Mouse (Mus musculus): Measurements from ENCODE around the gene Plppr3.

Gene Plppr3

DNA sequence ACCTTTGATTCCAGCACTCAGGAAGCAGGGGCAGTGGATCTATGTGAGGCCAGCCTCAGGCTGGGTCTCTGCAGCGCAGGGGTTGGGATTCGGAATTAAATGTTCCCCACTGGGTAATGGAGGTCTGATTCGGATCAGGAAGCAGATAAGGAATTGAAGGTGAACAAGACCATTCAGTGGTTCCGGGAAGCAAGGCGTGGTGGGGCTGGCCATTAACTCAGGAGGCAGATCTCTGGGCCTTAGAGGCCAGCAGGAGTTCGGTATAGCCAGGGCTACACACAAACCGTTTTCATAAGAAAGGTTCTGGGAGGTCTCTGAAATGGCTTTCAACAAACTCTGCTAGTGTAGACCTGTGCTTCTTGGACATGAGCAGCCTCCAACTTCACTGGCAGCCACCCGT lies 21.6 kb downstream of the Plppr3 start:
- in situ Hi-C loops (cut with MboI, MseI): no loop called here

DNA sequence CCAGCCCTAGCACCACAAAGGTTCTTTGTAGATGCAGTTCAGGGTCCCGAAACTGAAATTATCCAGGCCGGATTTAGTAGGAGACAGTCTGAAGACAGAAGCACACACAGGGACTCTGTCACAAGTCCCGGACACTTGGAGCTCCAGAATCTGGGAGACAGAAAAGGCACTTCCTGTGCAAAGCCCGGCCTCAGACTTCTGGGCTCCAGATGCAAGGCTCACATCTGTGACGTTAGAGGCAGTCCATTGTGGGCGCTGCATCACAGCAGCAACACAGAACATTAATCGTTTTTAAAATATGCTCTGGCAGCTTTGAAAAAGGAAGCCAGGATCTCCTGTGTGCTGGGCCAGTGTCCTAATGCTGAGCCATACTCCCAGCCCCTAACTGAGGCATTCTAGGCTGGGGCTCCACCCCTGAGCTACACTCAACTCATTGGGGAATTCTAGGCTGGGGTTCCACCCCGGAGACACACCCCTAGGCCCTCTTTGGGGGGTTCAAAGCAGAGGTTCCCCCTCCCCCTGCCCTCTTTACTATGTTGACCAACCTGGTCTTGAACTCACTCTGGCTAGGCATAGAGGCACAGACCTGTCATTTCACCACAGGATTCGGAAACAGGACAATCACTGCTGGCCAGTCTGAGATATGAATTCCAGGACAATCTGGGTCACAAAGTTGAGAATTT lies 22.2 kb downstream of the Plppr3 start:
- in situ Hi-C loops (cut with MboI, MseI): no loop called here

DNA sequence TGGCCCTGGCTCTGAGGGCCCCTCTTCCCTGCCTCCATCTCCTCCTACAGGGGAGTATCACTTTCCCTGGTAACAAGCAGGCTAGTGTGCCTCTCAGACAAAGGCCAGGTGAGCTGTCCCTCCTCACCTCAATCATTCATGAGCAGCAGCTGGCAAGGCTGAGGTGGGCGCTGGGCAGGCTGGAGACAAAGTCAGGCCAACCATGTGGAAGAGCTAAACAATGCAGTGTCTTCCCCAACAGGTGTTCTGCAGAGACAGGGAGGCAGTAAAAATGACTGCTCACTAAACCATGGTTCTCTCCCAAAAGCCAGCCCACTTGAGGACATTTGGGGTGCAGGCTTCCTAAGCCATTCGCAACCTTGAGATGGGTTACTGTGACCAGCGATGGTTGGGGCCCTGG lies 22.8 kb downstream of the Plppr3 start:
- in situ Hi-C loops (cut with MboI, MseI): no loop called here

- in situ Hi-C loops (cut with MboI, MseI): no loop called here
Observed at GRCm38 (mm10) chr10:79849941-79850628, 24.3 kb downstream of the Plppr3 start.

DNA sequence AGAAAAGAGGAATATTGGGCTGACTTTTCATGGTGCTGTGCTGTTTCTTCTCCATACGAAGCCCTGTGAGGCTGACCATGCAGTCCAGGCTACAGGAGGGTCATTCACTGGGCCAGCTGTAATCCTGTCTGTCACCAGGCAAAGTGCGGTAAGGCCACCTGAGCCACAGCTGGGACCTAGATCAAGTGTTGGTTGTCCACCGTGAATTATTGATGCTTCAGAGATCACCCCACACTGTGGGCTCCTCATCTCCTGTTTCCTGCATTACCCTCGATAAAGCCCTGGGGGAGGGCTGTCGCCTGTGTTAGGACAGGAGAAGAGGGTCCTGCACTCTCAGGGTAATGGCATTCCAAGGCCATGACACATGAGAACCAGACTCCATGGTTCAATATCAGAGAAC lies 27.9 kb downstream of the Plppr3 start:
- in situ Hi-C loops (cut with MboI, MseI): no loop called here

GRCm38 (mm10) chr10:79843476-79843875 lies 31.0 kb downstream of the Plppr3 start:
- in situ Hi-C loops (cut with MboI, MseI): no loop called here

DNA sequence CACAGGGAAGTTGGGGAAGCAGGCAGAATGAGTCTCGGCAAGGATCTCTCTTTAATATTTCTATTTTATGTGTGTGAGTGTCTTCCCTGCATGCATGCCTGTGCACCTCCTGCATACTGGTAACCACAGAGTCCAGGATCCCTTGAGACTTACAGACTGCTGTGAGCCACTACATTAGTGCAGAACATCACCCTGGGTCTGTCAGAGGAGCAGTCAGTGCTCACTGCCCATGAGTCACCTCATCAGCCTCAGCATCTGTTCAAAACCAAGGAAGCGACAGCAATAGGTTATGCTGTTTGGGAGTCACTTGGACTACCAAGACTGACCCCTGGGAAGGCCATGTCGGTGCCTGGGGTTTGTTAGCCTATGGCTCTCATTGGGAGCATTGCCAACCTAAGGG lies 32.1 kb downstream of the Plppr3 start:
- in situ Hi-C loops (cut with MboI, MseI): no loop called here

- in situ Hi-C loops (cut with MboI, MseI): no loop called here
Observed at GRCm38 (mm10) chr10:79840644-79841551, 33.5 kb downstream of the Plppr3 start.

GRCm38 (mm10) chr10:79840091-79840490 lies 34.3 kb downstream of the Plppr3 start:
- in situ Hi-C loops (cut with MboI, MseI): no loop called here

GRCm38 (mm10) chr10:79838151-79838550 lies 36.3 kb downstream of the Plppr3 start:
- in situ Hi-C loops (cut with MboI, MseI): no loop called here

GRCm38 (mm10) chr10:79836918-79837317 lies 37.5 kb downstream of the Plppr3 start:
- in situ Hi-C loops (cut with MboI, MseI): no loop called here

- in situ Hi-C loops (cut with MboI, MseI): no loop called here
Observed at GRCm38 (mm10) chr10:79834769-79835398, 39.5 kb downstream of the Plppr3 start.

- in situ Hi-C loops (cut with MboI, MseI): no loop called here
Observed at GRCm38 (mm10) chr10:79832786-79833181, 41.6 kb downstream of the Plppr3 start.

- in situ Hi-C loops (cut with MboI, MseI): no loop called here
Observed at GRCm38 (mm10) chr10:79832026-79832785, 42.2 kb downstream of the Plppr3 start.

GRCm38 (mm10) chr10:79831583-79831982 lies 42.9 kb downstream of the Plppr3 start:
- in situ Hi-C loops (cut with MboI, MseI): no loop called here

DNA sequence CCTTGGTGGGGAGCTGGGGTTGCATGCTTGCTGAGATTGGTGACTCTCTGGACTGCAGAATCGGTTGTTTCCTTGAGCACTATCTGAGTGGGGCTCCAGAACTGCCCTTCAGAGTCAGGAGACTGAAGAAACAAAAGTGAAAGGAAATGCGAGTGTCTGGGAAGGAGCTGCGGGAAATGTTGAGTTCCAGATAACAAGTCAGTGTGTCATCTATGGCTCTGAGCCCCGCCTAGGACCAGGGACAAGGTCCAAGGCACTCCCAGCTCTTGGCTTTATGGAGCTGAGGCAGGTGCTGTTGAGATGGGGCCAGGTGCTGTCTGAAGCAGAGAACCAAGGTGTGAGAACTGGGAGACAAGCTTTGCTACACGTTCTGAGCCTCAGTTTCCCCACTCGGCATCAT lies 50.0 kb downstream of the Plppr3 start:
- in situ Hi-C loops (cut with MboI, MseI): no loop called here

- in situ Hi-C loops (cut with MboI, MseI): no loop called here
Observed at GRCm38 (mm10) chr10:79823011-79823410, 51.4 kb downstream of the Plppr3 start.

DNA sequence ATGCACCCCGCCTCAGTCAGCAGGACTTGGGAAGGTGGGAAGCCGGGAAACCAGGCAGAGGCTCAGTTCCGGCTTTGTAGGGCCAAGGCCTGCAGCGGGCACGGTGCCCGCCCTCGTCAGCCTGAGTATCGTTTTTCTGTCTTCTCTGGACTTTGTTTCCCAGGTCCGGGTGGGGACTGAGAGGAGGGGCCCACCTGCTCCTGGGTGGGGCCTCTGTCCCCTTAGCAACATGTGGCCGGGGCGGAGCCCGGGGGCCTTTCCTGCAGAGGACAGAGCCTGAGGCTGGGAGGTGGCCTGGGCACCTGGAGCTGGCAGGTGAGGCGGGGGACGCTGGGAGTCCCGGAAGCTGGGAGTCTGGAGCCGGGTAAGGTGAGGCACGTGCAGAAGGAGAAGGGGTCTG lies 52.1 kb downstream of the Plppr3 start:
- in situ Hi-C loops (cut with MboI, MseI): no loop called here

GRCm38 (mm10) chr10:79821731-79822130 lies 52.7 kb downstream of the Plppr3 start:
- in situ Hi-C loops (cut with MboI, MseI): no loop called here

DNA sequence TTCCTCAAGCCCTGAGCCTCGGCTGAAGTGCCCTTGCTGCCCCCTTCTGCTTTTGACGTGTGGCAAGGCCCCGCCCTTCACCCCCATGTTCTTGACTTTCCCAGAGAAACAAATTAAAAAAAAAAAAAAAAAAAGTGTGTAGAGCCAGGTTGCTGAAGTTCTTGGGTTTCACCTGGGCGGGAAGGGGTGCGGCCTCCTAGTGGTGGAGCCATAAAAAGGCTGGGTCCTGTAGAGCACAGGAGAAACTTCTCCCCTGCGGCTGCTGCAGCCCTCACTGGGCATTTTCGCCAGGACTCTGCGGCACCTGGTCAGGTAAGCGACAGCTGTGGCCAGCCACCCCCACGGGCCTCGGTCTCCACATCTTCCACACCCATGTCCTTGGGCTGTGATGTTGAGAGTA lies 53.7 kb downstream of the Plppr3 start, which contains the start of gene Misp:
Gene Misp, plus strand, starts transcription at position 208 of the 400 bp plus-strand sequence.
- in situ Hi-C loops (cut with MboI, MseI): no loop called here

- in situ Hi-C loops (cut with MboI, MseI): no loop called here
Observed at GRCm38 (mm10) chr10:79820277-79820676, 54.2 kb downstream of the Plppr3 start.
